Mouse (Mus musculus) gastrocnemius, adult 2 months (tissue): ENCODE data around the gene Gnb4. TPM values are rescaled to one million over a fixed set of nuclear protein-coding genes. Genes with fewer than 3 reads are reported as not detected.

Experiments
- DNase-seq: peaks from one replicate; pipeline ENCODE4 v3.0.0; 2022
- H3K27ac ChIP-seq: fragments of 200-600 bp; 2 replicates; pipeline ENCODE4 v1.8.1; 2022; ENCODE audit warnings: mild to moderate bottlenecking
- H3K4me3 ChIP-seq: fragments of 200-600 bp; 2 replicates; pipeline ENCODE4 v1.8.1; 2022; ENCODE audit warnings: mild to moderate bottlenecking, moderate library complexity
- CTCF ChIP-seq: fragments of 200-600 bp; IDR thresholded peaks from 2 replicates; pipeline ENCODE4 v1.8.1; 2022; ENCODE audit warnings: antibody characterized with exemption, mild to moderate bottlenecking, moderate library complexity
- intact Hi-C: fragments of 180-260 bp; cut with DNase I; formaldehyde crosslinking; loops from one replicate; pipeline ENCODE4 v1.15.1; 2025
- total RNA-seq, 2 experiments: library from RNA; stranded (reverse); gene quantifications; 2 replicates each; pipeline ENCODE4 v1.2.3; 2021

The Gnb4 gene
- total RNA-seq, 2 experiments from 2014 or later: 4.3 to 7.2 TPM

GRCm38 (mm10) chr3:32538091-32538490 lies 78.3 kb downstream of the Gnb4 start:
- DNase-seq: no peak
- H3K4me3 ChIP-seq: peak overlapping the region; percentile 36
- intact Hi-C loops: no loop called here
- peak overlapping the region; percentile 90 for H3K27ac ChIP-seq
- no peak for TF ChIP-seq CTCF

DNA sequence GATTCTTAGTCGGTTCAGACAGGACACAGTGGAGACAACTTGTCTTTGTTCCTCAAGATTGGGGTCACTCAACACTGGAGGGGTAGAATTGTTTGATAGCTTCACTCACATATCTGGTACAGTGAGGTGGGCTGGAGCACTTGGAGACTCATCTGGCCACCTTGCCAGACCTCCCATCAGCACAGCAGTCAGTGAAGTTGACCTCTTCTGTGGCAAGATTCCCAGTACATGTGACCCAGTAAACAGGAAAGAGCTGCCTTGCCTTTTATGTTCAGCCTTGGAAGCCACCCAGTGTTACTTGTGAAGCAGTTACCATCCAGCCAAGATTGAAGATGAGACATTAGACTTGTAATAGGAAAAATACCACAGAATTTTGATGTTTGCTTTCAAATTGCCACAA lies 78.8 kb downstream of the Gnb4 start:
- intact Hi-C loops: no loop called here
- Histone ChIP-seq H3K4me3 (peak overlapping the region; percentile 36), H3K27ac (peak overlapping the region; percentile 90)
- peak; percentile 80 for DNase-seq
- no peak for TF ChIP-seq CTCF

GRCm38 (mm10) chr3:32535692-32536091 lies 80.7 kb downstream of the Gnb4 start:
- Histone ChIP-seq H3K4me3 (no peak overlapping the region), H3K27ac (peak overlapping the region; percentile 90)
- no peak for DNase-seq
- TF ChIP-seq CTCF: no peak
- intact Hi-C loops: no loop called here

Other genes starting within 250 kb of the Gnb4 start
- 10 to 100 TPM; 40.1 to 63.3 TPM for gene Pik3ca, start 218.9 kb downstream of the Gnb4 start, total RNA-seq
- gene Kcnmb3, start 124.4 kb downstream of the Gnb4 start, total RNA-seq: not detected
- gene Zfp639, start 106.3 kb downstream of the Gnb4 start, total RNA-seq: 10 to 100 TPM; 31.8 to 33.1 TPM
- gene Mfn1, start 87.1 kb downstream of the Gnb4 start, total RNA-seq: 100 to 1,000 TPM; 216 to 304 TPM
- 10 to 100 TPM; 13.1 to 16.0 TPM for gene Actl6a, start 89.7 kb upstream of the Gnb4 start, total RNA-seq
- 100 to 1,000 TPM; 524 to 701 TPM for gene Ndufb5, start 120.4 kb upstream of the Gnb4 start, total RNA-seq
- gene Mrpl47, start 121.0 kb upstream of the Gnb4 start, total RNA-seq: 10 to 100 TPM; 24.5 to 36.0 TPM
- gene Usp13, start 201.0 kb upstream of the Gnb4 start, total RNA-seq: 100 to 1,000 TPM; 188 to 287 TPM